Mouse (Mus musculus): ENCODE data around the gene Rapgef5. TPM values are rescaled to one million over a fixed set of nuclear protein-coding genes. Genes with fewer than 3 reads are reported as not detected.

Gene Rapgef5
- polyA plus RNA-seq, 1 experiment from 2014 or later = 1.7 TPM

GRCm38 (mm10) chr12:117725011-117725410 lies 208.7 kb downstream of the Rapgef5 start:
- Histone ChIP-seq H3K4me1 (replicated peaks) (no peaks in the 10 kb centered on the region), H3K9me3 (replicated peaks) (no peaks in the 10 kb centered on the region), H3K9ac (no peak overlapping the region), H3K4me3 (replicated peaks) (no peak overlapping the region), H3K27ac (replicated peaks) (no peak overlapping the region), H3K27me3 (no peaks in the 10 kb centered on the region), H3K36me3 (replicated peaks) (no peaks in the 10 kb centered on the region), H3K4me2 (no peak overlapping the region)
- no peak for ATAC-seq (ENCODE audit: insufficient read depth)
- 66% methylated on average over 4 of the region's 4 CpGs for WGBS (ENCODE audit: insufficient replicate concordance)

- no peaks in the 10 kb centered on the region for H3K9me3 ChIP-seq (replicated peaks)
- H3K4me2 ChIP-seq = no peak overlapping the region
- no peak overlapping the region for H3K4me3 ChIP-seq (replicated peaks)
- H3K36me3 ChIP-seq (replicated peaks) = no peaks in the 10 kb centered on the region
- H3K4me1 ChIP-seq (replicated peaks) = no peaks in the 10 kb centered on the region
- no peak overlapping the region for H3K27ac ChIP-seq (replicated peaks)
- no peak overlapping the region for H3K9ac ChIP-seq
- WGBS (ENCODE audit: insufficient replicate concordance) = 68% methylated on average over 8 of the region's 8 CpGs
- H3K27me3 ChIP-seq = no peaks in the 10 kb centered on the region
- no peak for ATAC-seq (ENCODE audit: insufficient read depth)
Measured at GRCm38 (mm10) chr12:117727481-117728177, 211.3 kb downstream of the Rapgef5 start.

GRCm38 (mm10) chr12:117728178-117728611 lies 211.9 kb downstream of the Rapgef5 start:
- Histone ChIP-seq H3K9ac (no peak overlapping the region), H3K4me1 (replicated peaks) (no peaks in the 10 kb centered on the region)

GRCm38 (mm10) chr12:117733611-117734010 lies 217.3 kb downstream of the Rapgef5 start:
- H3K4me1 ChIP-seq (replicated peaks) = no peaks in the 10 kb centered on the region
- no peak overlapping the region for H3K27ac ChIP-seq (replicated peaks)
- ATAC-seq (ENCODE audit: insufficient read depth) = no peak
- H3K9ac ChIP-seq = no peak overlapping the region
- H3K9me3 ChIP-seq (replicated peaks) = no peaks in the 10 kb centered on the region
- H3K4me2 ChIP-seq = no peak overlapping the region
- no peak overlapping the region for H3K4me3 ChIP-seq (replicated peaks)
- no peaks in the 10 kb centered on the region for H3K36me3 ChIP-seq (replicated peaks)
- H3K27me3 ChIP-seq = no peaks in the 10 kb centered on the region

More at GRCm38 (mm10) chr12:117728178-117728611, 211.9 kb downstream of the Rapgef5 start:
- Histone ChIP-seq H3K9me3 (replicated peaks) (no peaks in the 10 kb centered on the region), H3K27ac (replicated peaks) (no peak overlapping the region), H3K4me2 (no peak overlapping the region), H3K4me3 (replicated peaks) (no peak overlapping the region), H3K27me3 (no peaks in the 10 kb centered on the region), H3K36me3 (replicated peaks) (no peaks in the 10 kb centered on the region)
- WGBS (ENCODE audit: insufficient replicate concordance) = 29% methylated on average over 3 of the region's 3 CpGs
- ATAC-seq (ENCODE audit: insufficient read depth) = no peak

- Histone ChIP-seq H3K9me3 (replicated peaks) (no peaks in the 10 kb centered on the region), H3K4me2 (no peak overlapping the region), H3K27me3 (no peaks in the 10 kb centered on the region), H3K9ac (no peak overlapping the region), H3K4me1 (replicated peaks) (no peaks in the 10 kb centered on the region), H3K4me3 (replicated peaks) (no peak overlapping the region), H3K27ac (replicated peaks) (no peak overlapping the region), H3K36me3 (replicated peaks) (no peaks in the 10 kb centered on the region)
- no peak for ATAC-seq (ENCODE audit: insufficient read depth)
- 20% methylated on average over 3 of the region's 3 CpGs for WGBS (ENCODE audit: insufficient replicate concordance)
Measured at GRCm38 (mm10) chr12:117736130-117736529, 219.9 kb downstream of the Rapgef5 start.

- 51% methylated on average over 2 of the region's 2 CpGs for WGBS (ENCODE audit: insufficient replicate concordance)
- Histone ChIP-seq H3K4me2 (no peak overlapping the region), H3K27me3 (no peaks in the 10 kb centered on the region), H3K27ac (replicated peaks) (no peak overlapping the region), H3K9me3 (replicated peaks) (no peaks in the 10 kb centered on the region), H3K36me3 (replicated peaks) (no peaks in the 10 kb centered on the region), H3K9ac (no peak overlapping the region), H3K4me3 (replicated peaks) (no peak overlapping the region), H3K4me1 (replicated peaks) (no peaks in the 10 kb centered on the region)
- ATAC-seq (ENCODE audit: insufficient read depth) = no peak
Measured at GRCm38 (mm10) chr12:117736928-117737327, 220.6 kb downstream of the Rapgef5 start.

GRCm38 (mm10) chr12:117737332-117738031 lies 221.2 kb downstream of the Rapgef5 start:
- Histone ChIP-seq H3K27me3 (no peaks in the 10 kb centered on the region), H3K9me3 (replicated peaks) (no peaks in the 10 kb centered on the region), H3K9ac (no peak overlapping the region), H3K36me3 (replicated peaks) (no peaks in the 10 kb centered on the region), H3K27ac (replicated peaks) (no peak overlapping the region), H3K4me1 (replicated peaks) (no peaks in the 10 kb centered on the region), H3K4me2 (no peak overlapping the region), H3K4me3 (replicated peaks) (no peak overlapping the region)
- ATAC-seq (ENCODE audit: insufficient read depth) = no peak
- WGBS (ENCODE audit: insufficient replicate concordance) = 58% methylated on average over 11 of the region's 11 CpGs

- ATAC-seq (ENCODE audit: insufficient read depth) = no peak
- no peak overlapping the region for H3K9ac ChIP-seq
- H3K4me2 ChIP-seq = no peak overlapping the region
- H3K4me1 ChIP-seq (replicated peaks) = 0 out of 2 replicates have a peak, but pooled peaks cover 5% of the 10 kb centered on the region
- WGBS (ENCODE audit: insufficient replicate concordance) = 73% methylated on average over 1 of the region's 1 CpGs
- no peaks in the 10 kb centered on the region for H3K36me3 ChIP-seq (replicated peaks)
- H3K27me3 ChIP-seq = no peaks in the 10 kb centered on the region
- H3K4me3 ChIP-seq (replicated peaks) = no peak overlapping the region
- no peak overlapping the region for H3K27ac ChIP-seq (replicated peaks)
- H3K9me3 ChIP-seq (replicated peaks) = no peaks in the 10 kb centered on the region
Measured at GRCm38 (mm10) chr12:117742487-117742886, 226.2 kb downstream of the Rapgef5 start.

- H3K27me3 ChIP-seq = no peaks in the 10 kb centered on the region
- no peak for ATAC-seq (ENCODE audit: insufficient read depth)
- 0 out of 2 replicates have a peak, but pooled peaks cover 5% of the 10 kb centered on the region for H3K4me1 ChIP-seq (replicated peaks)
- no peak overlapping the region for H3K9ac ChIP-seq
- WGBS (ENCODE audit: insufficient replicate concordance) = 22% methylated on average over 8 of the region's 8 CpGs
- H3K4me3 ChIP-seq (replicated peaks) = no peak overlapping the region
- H3K9me3 ChIP-seq (replicated peaks) = no peaks in the 10 kb centered on the region
- H3K27ac ChIP-seq (replicated peaks) = no peak overlapping the region
- no peak overlapping the region for H3K4me2 ChIP-seq
- no peaks in the 10 kb centered on the region for H3K36me3 ChIP-seq (replicated peaks)
Measured at GRCm38 (mm10) chr12:117744580-117745483, 228.6 kb downstream of the Rapgef5 start.

- Histone ChIP-seq H3K4me2 (no peak overlapping the region), H3K9me3 (replicated peaks) (no peaks in the 10 kb centered on the region), H3K36me3 (replicated peaks) (no peaks in the 10 kb centered on the region), H3K27ac (replicated peaks) (no peak overlapping the region), H3K4me1 (replicated peaks) (0 out of 2 replicates have a peak, but pooled peaks cover 5% of the 10 kb centered on the region), H3K27me3 (no peaks in the 10 kb centered on the region), H3K4me3 (replicated peaks) (no peak overlapping the region), H3K9ac (no peak overlapping the region)
- WGBS (ENCODE audit: insufficient replicate concordance) = 73% methylated on average over 7 of the region's 7 CpGs
- ATAC-seq (ENCODE audit: insufficient read depth) = no peak
Measured at GRCm38 (mm10) chr12:117746611-117747010, 230.3 kb downstream of the Rapgef5 start.

- H3K9ac ChIP-seq = no peak overlapping the region
- H3K4me2 ChIP-seq = no peak overlapping the region
- WGBS (ENCODE audit: insufficient replicate concordance) = 69% methylated on average over 9 of the region's 9 CpGs
- no peaks in the 10 kb centered on the region for H3K36me3 ChIP-seq (replicated peaks)
- H3K27me3 ChIP-seq = no peaks in the 10 kb centered on the region
- H3K4me1 ChIP-seq (replicated peaks) = no peaks in the 10 kb centered on the region
- no peaks in the 10 kb centered on the region for H3K9me3 ChIP-seq (replicated peaks)
- H3K4me3 ChIP-seq (replicated peaks) = no peak overlapping the region
- H3K27ac ChIP-seq (replicated peaks) = no peak overlapping the region
- ATAC-seq (ENCODE audit: insufficient read depth) = no peak
Measured at GRCm38 (mm10) chr12:117751045-117751444, 234.8 kb downstream of the Rapgef5 start.
